Mouse (Mus musculus) intestine, embryonic 14.5 days (tissue): ENCODE measurements at regions not wholly inside any gene's neighbourhood (a gene's known extent, or its start where the extent isn't known, plus 50 kb on each side); places are given as distances from the start of the nearest gene placed in this dataset.

Source experiments
- ATAC-seq: fragments of 200-750 bp; cut with Nextera tagmentation; replicated peaks from 2 replicates; pipeline ENCODE4 v1.8.0; 2017; ENCODE audit warnings: low read depth, moderate number of reproducible peaks, moderate TSS enrichment, moderate library complexity; ENCODE audit not compliant: low FRiP score, low TSS enrichment
- DNase-seq: peaks from one replicate; pipeline ENCODE4 v3.0.0-alpha.2; 2018; ENCODE audit warnings: low spot score
- H3K27ac ChIP-seq: fragments of 300-500 bp; sonication (generic); 2 replicates; pipeline ENCODE4 v1.5.1; 2014; ENCODE audit warnings: low read depth, mild to moderate bottlenecking, control low read depth
- H3K27me3 ChIP-seq: fragments of 300-500 bp; sonication (generic); replicated peaks from 2 replicates; pipeline ENCODE4 v1.6.1; 2014; ENCODE audit warnings: low read length, control low read depth; ENCODE audit not compliant: control insufficient read depth, insufficient read depth
- H3K36me3 ChIP-seq: fragments of 300-500 bp; sonication (generic); 2 replicates; pipeline ENCODE4 v1.6.1; 2014; ENCODE audit warnings: low read length, control low read depth; ENCODE audit not compliant: control insufficient read depth, insufficient read depth
- H3K4me1 ChIP-seq: fragments of 300-500 bp; sonication (generic); replicated peaks from 2 replicates; pipeline ENCODE4 v1.6.1; 2014; ENCODE audit warnings: low read length, control low read depth, mixed read lengths; ENCODE audit not compliant: control insufficient read depth, insufficient read depth
- H3K4me2 ChIP-seq: fragments of 300-500 bp; sonication (generic); 2 replicates; pipeline ENCODE4 v1.6.1; 2014; ENCODE audit warnings: low read length
- H3K4me3 ChIP-seq: fragments of 300-500 bp; sonication (generic); 2 replicates; pipeline ENCODE4 v1.5.1; 2014; ENCODE audit warnings: low read depth, low read length, control low read depth, mixed read lengths
- H3K9ac ChIP-seq: fragments of 300-500 bp; sonication (generic); 2 replicates; pipeline ENCODE4 v1.6.1; 2014; ENCODE audit warnings: mild to moderate bottlenecking, low read length
- H3K9me3 ChIP-seq: fragments of 300-500 bp; sonication (generic); 2 replicates; pipeline ENCODE4 v1.6.1; 2016; ENCODE audit warnings: low read length, control low read depth; ENCODE audit not compliant: control insufficient read depth
- WGBS: fragments of 180-500 bp; shearing (Covaris S2); extraction: QIAGEN DNeasy Blood & Tissue Kit; methylation state at CpG from one replicate; pipeline ENCODE4 v1.1.7; 2014; 5-methylcytosine and 5-hydroxymethylcytosine counted together

GRCm38 (mm10) chr17:16571403-16571802, 492.5 kb upstream of the Zfp960 start:
- WGBS = 62% methylated on average over 5 of the region's 5 CpGs
- Histone ChIP-seq H3K4me3 (no peak overlapping the region), H3K36me3 (no peaks in the 10 kb centered on the region), H3K27ac (no peak overlapping the region), H3K9me3 (no peaks in the 10 kb centered on the region), H3K4me1 (no peaks in the 10 kb centered on the region), H3K4me2 (no peak overlapping the region), H3K9ac (no peak overlapping the region), H3K27me3 (no peaks in the 10 kb centered on the region)
- ATAC-seq = no peak
- no peak for DNase-seq

DNA sequence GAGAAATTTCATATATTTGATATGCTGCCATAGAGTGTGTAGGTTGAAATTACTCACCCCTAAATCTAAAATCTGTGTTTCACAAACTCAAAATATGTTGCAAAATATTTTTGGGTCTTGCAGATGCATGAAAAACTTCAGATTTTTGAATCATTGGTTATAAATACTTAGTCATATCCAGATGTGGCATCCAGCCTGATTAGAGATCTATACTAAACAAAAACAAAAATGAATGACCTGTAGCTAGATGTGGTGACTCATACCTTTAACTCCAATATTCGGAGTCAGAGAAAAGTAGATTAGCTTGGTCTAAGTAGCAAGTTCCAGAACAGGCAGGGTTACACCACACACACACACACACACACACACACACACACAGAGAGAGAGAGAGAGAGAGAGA, 475.1 kb upstream of the Zfp960 start:
- 77% methylated on average over 1 of the region's 1 CpGs for WGBS
- Histone ChIP-seq H3K36me3 (no peaks in the 10 kb centered on the region), H3K9me3 (no peaks in the 10 kb centered on the region), H3K27ac (no peak overlapping the region), H3K4me1 (no peaks in the 10 kb centered on the region), H3K27me3 (no peaks in the 10 kb centered on the region), H3K4me2 (no peak overlapping the region), H3K9ac (no peak overlapping the region), H3K4me3 (no peak overlapping the region)
- ATAC-seq (no peak), DNase-seq (no peak)

DNA sequence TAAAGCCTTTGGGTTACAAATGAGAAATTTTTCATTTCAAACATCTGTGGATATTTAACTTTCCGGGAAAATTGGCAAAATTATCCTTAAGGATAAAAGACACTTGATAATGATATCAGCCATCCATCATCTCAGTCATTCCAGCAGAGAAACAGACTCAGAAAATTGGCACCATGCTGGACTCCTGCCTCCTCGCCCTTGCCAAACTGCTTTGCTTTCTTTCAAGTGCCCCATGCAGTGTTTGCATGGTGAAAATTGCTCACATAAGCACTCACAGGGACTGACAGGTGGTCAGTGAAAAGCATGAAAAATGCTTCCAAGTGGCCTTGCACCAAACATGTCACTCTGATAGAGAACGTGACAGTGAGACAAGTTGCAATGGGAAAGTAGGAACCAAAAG, 464.2 kb upstream of the Zfp960 start:
- no peak for DNase-seq
- no peaks in the 10 kb centered on the region for H3K36me3 ChIP-seq
- H3K27ac ChIP-seq = no peak overlapping the region
- H3K4me1 ChIP-seq = no peaks in the 10 kb centered on the region
- H3K4me2 ChIP-seq = no peak overlapping the region
- H3K9ac ChIP-seq = no peak overlapping the region
- WGBS = 62% methylated on average over 3 of the region's 3 CpGs
- ATAC-seq = no peak
- no peaks in the 10 kb centered on the region for H3K9me3 ChIP-seq
- H3K4me3 ChIP-seq = no peak overlapping the region
- H3K27me3 ChIP-seq = no peaks in the 10 kb centered on the region

- Histone ChIP-seq H3K27me3 (no peaks in the 10 kb centered on the region), H3K4me1 (no peaks in the 10 kb centered on the region), H3K4me2 (no peak overlapping the region), H3K4me3 (no peak overlapping the region), H3K9ac (no peak overlapping the region), H3K27ac (no peak overlapping the region), H3K36me3 (no peaks in the 10 kb centered on the region), H3K9me3 (no peaks in the 10 kb centered on the region)
- WGBS = 34% methylated on average over 1 of the region's 1 CpGs
- DNase-seq (no peak), ATAC-seq (no peak)
These were observed 451.4 kb upstream of the Zfp960 start for GRCm38 (mm10) chr17:16612405-16612979.

- Histone ChIP-seq H3K27me3 (no peaks in the 10 kb centered on the region), H3K27ac (no peak overlapping the region), H3K9me3 (no peaks in the 10 kb centered on the region), H3K4me1 (no peaks in the 10 kb centered on the region), H3K9ac (no peak overlapping the region), H3K36me3 (no peaks in the 10 kb centered on the region), H3K4me2 (no peak overlapping the region), H3K4me3 (no peak overlapping the region)
- DNase-seq (no peak), ATAC-seq (no peak)
- WGBS = 15% methylated on average over 4 of the region's 4 CpGs
These were observed 441.9 kb upstream of the Zfp960 start for GRCm38 (mm10) chr17:16621931-16622556.

- Histone ChIP-seq H3K4me2 (no peak overlapping the region), H3K9me3 (no peaks in the 10 kb centered on the region), H3K27ac (no peak overlapping the region), H3K9ac (no peak overlapping the region), H3K27me3 (no peaks in the 10 kb centered on the region), H3K4me3 (no peak overlapping the region), H3K4me1 (no peaks in the 10 kb centered on the region), H3K36me3 (no peaks in the 10 kb centered on the region)
- DNase-seq = no peak
- 71% methylated on average over 1 of the region's 1 CpGs for WGBS
- no peak for ATAC-seq
These were observed 434.1 kb upstream of the Zfp960 start for GRCm38 (mm10) chr17:16629854-16630253.

DNA sequence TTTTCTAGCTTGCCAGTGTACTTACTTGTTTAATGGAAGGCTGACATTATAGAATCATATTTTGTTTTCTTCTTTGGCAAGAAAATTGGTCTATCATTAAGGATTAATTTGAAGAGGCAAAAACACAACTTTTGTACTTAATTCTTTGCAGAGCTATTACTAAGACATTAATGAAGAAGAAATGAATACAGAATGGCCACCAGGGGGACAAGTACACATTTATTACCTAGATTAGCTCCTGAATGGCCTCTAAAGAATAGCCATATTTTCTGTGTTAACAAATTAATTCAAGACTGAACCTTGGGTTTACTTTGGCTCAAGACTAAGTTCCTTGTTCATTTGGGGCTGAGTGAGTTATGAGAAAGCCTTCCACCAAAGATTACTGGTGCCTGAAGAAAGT, 430.5 kb upstream of the Zfp960 start:
- H3K9ac ChIP-seq = no peak overlapping the region
- no peaks in the 10 kb centered on the region for H3K36me3 ChIP-seq
- ATAC-seq (no peak), DNase-seq (no peak)
- no peak overlapping the region for H3K27ac ChIP-seq
- H3K4me1 ChIP-seq = no peaks in the 10 kb centered on the region
- no peak overlapping the region for H3K4me3 ChIP-seq
- H3K4me2 ChIP-seq = no peak overlapping the region
- no peaks in the 10 kb centered on the region for H3K9me3 ChIP-seq
- no peaks in the 10 kb centered on the region for H3K27me3 ChIP-seq

DNA sequence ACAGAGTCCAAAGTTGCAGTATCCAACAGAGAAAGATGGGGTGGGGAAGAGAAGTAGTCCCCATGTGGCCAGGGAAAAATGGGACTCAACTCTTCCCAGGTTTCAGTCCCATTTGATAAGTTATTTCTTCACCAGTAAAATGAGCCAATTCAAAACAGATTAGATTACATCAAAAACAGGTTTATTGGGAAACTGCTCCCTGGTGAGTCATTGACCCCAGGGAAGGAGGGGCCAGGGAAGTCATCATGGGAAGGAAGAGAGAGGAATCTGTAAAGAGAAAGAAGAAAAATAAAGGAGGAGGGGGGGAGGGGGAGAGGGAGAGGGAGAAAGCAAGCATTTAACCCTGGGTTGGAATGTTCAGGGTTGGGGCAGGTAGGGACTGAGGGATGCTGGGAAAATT, 426.4 kb upstream of the Zfp960 start:
- Histone ChIP-seq H3K27me3 (no peaks in the 10 kb centered on the region), H3K9ac (no peak overlapping the region), H3K4me3 (no peak overlapping the region), H3K36me3 (no peaks in the 10 kb centered on the region), H3K4me2 (no peak overlapping the region), H3K27ac (no peak overlapping the region), H3K4me1 (no peaks in the 10 kb centered on the region), H3K9me3 (no peaks in the 10 kb centered on the region)
- no peak for ATAC-seq
- DNase-seq = no peak

DNA sequence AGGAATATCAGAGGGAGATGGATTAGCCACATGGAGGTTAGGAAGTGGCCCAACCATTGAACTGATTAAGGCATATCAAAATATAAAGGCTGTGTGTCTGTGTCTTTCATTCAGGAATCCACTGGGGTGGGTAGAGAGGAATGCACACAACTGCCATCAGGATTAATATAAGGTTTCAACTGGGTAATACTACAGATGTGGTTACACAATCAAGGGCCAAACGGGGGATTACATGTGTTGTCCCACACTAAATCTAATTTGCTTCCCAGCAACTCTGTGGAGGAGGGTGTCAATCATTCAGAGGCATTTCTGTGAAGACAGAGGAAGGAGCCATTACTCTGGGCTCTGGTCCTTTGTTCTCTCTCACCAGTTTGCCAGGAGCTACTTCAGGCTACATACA, 416.0 kb upstream of the Zfp960 start:
- ATAC-seq (no peak), DNase-seq (no peak)
- H3K4me1 ChIP-seq = no peaks in the 10 kb centered on the region
- H3K4me2 ChIP-seq = no peak overlapping the region
- H3K36me3 ChIP-seq = no peaks in the 10 kb centered on the region
- WGBS = 65% methylated on average over 1 of the region's 1 CpGs
- no peaks in the 10 kb centered on the region for H3K9me3 ChIP-seq
- no peaks in the 10 kb centered on the region for H3K27me3 ChIP-seq
- no peak overlapping the region for H3K9ac ChIP-seq
- no peak overlapping the region for H3K4me3 ChIP-seq
- no peak overlapping the region for H3K27ac ChIP-seq
